Mouse (Mus musculus): ENCODE data around the gene Sqstm1. TPM values are rescaled to one million over a fixed set of nuclear protein-coding genes. Genes with fewer than 3 reads are reported as not detected.

The Sqstm1 gene
- polyA plus RNA-seq, 1 experiment from 2014 or later = 394 TPM

DNA sequence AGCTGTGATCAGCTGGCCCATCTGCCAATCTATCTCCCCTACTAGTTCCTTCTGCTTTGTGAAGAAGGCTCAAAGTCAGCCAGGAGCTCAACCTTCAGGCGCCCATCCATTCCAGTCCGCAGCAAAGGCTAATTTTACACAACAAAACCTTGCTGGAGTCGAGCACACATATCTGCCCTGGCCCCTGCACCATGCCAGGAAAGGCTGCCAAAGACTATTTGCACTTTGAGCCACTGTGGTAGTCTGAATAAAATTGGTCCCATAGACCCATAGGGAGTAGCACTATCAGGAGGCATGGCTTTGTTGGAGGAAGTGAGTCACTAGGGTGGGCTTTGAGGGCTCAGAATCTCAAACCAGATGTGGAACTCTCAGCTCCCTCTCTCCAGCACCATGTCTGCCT is 5.2 kb downstream of the Sqstm1 start:
- Histone ChIP-seq H3K36me3 (ENCODE audit: control insufficient read depth, insufficient read depth, low read length) (peaks cover 55% of the 10 kb centered on the region), H3K9ac (ENCODE audit: low read depth, low read length) (no peak overlapping the region)

GRCm38 (mm10) chr11:50203302-50203827 is 7.3 kb downstream of the Sqstm1 start:
- Histone ChIP-seq H3K9me3 (replicated peaks; ENCODE audit: control insufficient read depth, low read length, poor library complexity, severe bottlenecking) (no peaks in the 10 kb centered on the region), H3K36me3 (ENCODE audit: control insufficient read depth, insufficient read depth, low read length) (peaks cover 69% of the 10 kb centered on the region), H3K9ac (ENCODE audit: low read depth, low read length) (no peak overlapping the region), H3K27me3 (ENCODE audit: control insufficient read depth, insufficient read depth, low read depth, low read length) (no peaks in the 10 kb centered on the region), H3K4me1 (ENCODE audit: control insufficient read depth, insufficient read depth, low read length) (peaks cover under 1% of the 10 kb centered on the region), H3K4me2 (ENCODE audit: low read length) (no peak overlapping the region), H3K4me3 (ENCODE audit: low read depth, low read length) (no peak overlapping the region), H3K27ac (ENCODE audit: low read length) (no peak overlapping the region)
- 96% methylated on average over 9 of the region's 9 CpGs for WGBS
- no peak for ATAC-seq

More for the DNA sequence above, 5.2 kb downstream of the Sqstm1 start:
- Histone ChIP-seq H3K4me2 (ENCODE audit: low read length) (no peak overlapping the region), H3K4me1 (ENCODE audit: control insufficient read depth, insufficient read depth, low read length) (peaks cover 11% of the 10 kb centered on the region), H3K27me3 (ENCODE audit: control insufficient read depth, insufficient read depth, low read depth, low read length) (no peaks in the 10 kb centered on the region), H3K9me3 (replicated peaks; ENCODE audit: control insufficient read depth, low read length, poor library complexity, severe bottlenecking) (no peaks in the 10 kb centered on the region), H3K4me3 (ENCODE audit: low read depth, low read length) (no peak overlapping the region), H3K27ac (ENCODE audit: low read length) (no peak overlapping the region)
- WGBS = 92% methylated on average over 3 of the region's 3 CpGs
- ATAC-seq = no peak

GRCm38 (mm10) chr11:50201590-50201989 is 9.0 kb downstream of the Sqstm1 start:
- H3K9me3 ChIP-seq (replicated peaks; ENCODE audit: control insufficient read depth, low read length, poor library complexity, severe bottlenecking) = no peaks in the 10 kb centered on the region
- no peaks in the 10 kb centered on the region for H3K27me3 ChIP-seq (ENCODE audit: control insufficient read depth, insufficient read depth, low read depth, low read length)
- no peak overlapping the region for H3K4me2 ChIP-seq (ENCODE audit: low read length)
- H3K36me3 ChIP-seq (ENCODE audit: control insufficient read depth, insufficient read depth, low read length) = peaks cover 74% of the 10 kb centered on the region
- 95% methylated on average over 3 of the region's 3 CpGs for WGBS
- no peak overlapping the region for H3K27ac ChIP-seq (ENCODE audit: low read length)
- H3K4me3 ChIP-seq (ENCODE audit: low read depth, low read length) = no peak overlapping the region
- ATAC-seq = no peak
- H3K9ac ChIP-seq (ENCODE audit: low read depth, low read length) = no peak overlapping the region
- H3K4me1 ChIP-seq (ENCODE audit: control insufficient read depth, insufficient read depth, low read length) = no peaks in the 10 kb centered on the region

GRCm38 (mm10) chr11:50200613-50201012 is 10.0 kb downstream of the Sqstm1 start:
- no peak for ATAC-seq
- 80% methylated on average over 8 of the region's 8 CpGs for WGBS
- Histone ChIP-seq H3K27me3 (ENCODE audit: control insufficient read depth, insufficient read depth, low read depth, low read length) (no peaks in the 10 kb centered on the region), H3K4me2 (ENCODE audit: low read length) (no peak overlapping the region), H3K4me3 (ENCODE audit: low read depth, low read length) (no peak overlapping the region), H3K27ac (ENCODE audit: low read length) (no peak overlapping the region), H3K9me3 (replicated peaks; ENCODE audit: control insufficient read depth, low read length, poor library complexity, severe bottlenecking) (no peaks in the 10 kb centered on the region), H3K36me3 (ENCODE audit: control insufficient read depth, insufficient read depth, low read length) (peaks cover 70% of the 10 kb centered on the region), H3K9ac (ENCODE audit: low read depth, low read length) (no peak overlapping the region), H3K4me1 (ENCODE audit: control insufficient read depth, insufficient read depth, low read length) (no peaks in the 10 kb centered on the region)

GRCm38 (mm10) chr11:50198916-50199315 is 11.7 kb downstream of the Sqstm1 start:
- Histone ChIP-seq H3K4me3 (ENCODE audit: low read depth, low read length) (no peak overlapping the region), H3K9me3 (replicated peaks; ENCODE audit: control insufficient read depth, low read length, poor library complexity, severe bottlenecking) (no peaks in the 10 kb centered on the region), H3K36me3 (ENCODE audit: control insufficient read depth, insufficient read depth, low read length) (peaks cover 55% of the 10 kb centered on the region), H3K9ac (ENCODE audit: low read depth, low read length) (no peak overlapping the region), H3K27ac (ENCODE audit: low read length) (no peak overlapping the region), H3K4me1 (ENCODE audit: control insufficient read depth, insufficient read depth, low read length) (no peaks in the 10 kb centered on the region), H3K27me3 (ENCODE audit: control insufficient read depth, insufficient read depth, low read depth, low read length) (no peaks in the 10 kb centered on the region), H3K4me2 (ENCODE audit: low read length) (no peak overlapping the region)
- WGBS = 92% methylated on average over 2 of the region's 2 CpGs
- ATAC-seq = no peak

DNA sequence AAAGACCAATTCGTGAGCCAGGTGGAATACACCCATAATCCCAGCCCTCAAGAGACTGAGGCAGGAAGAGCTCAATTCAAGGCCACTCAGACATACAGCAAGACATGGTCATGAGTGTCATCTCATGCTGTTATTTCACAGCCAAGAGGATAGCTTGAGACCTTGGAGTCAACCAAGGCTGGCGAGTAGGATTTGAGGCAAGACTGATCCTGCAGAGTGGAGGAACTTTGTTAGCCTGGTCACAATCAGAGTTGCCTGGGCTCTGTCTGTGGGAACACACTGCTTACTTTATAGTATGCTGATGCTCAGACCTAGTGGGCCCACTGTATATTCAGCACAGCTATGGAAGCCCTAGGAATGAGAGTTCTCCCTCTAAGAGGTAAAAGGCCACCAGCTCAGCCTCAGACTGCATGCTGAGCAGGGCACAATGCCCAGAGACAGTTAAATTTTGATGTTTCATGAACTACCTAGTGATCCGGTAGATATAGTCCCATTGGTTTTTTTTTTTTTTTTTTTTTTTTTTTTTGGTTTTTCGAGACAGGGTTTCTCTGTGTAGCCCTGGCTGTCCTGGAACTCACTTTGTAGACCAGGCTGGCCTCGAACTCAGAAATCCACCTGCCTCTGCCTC is 12.3 kb downstream of the Sqstm1 start:
- Histone ChIP-seq H3K4me1 (ENCODE audit: control insufficient read depth, insufficient read depth, low read length) (no peaks in the 10 kb centered on the region), H3K4me2 (ENCODE audit: low read length) (no peak overlapping the region), H3K27ac (ENCODE audit: low read length) (no peak overlapping the region), H3K9ac (ENCODE audit: low read depth, low read length) (no peak overlapping the region), H3K9me3 (replicated peaks; ENCODE audit: control insufficient read depth, low read length, poor library complexity, severe bottlenecking) (no peaks in the 10 kb centered on the region), H3K4me3 (ENCODE audit: low read depth, low read length) (no peak overlapping the region), H3K27me3 (ENCODE audit: control insufficient read depth, insufficient read depth, low read depth, low read length) (no peaks in the 10 kb centered on the region), H3K36me3 (ENCODE audit: control insufficient read depth, insufficient read depth, low read length) (peaks cover 53% of the 10 kb centered on the region)
- no peak for ATAC-seq
- 80% methylated on average over 3 of the region's 5 CpGs for WGBS

- H3K9me3 ChIP-seq (replicated peaks; ENCODE audit: control insufficient read depth, low read length, poor library complexity, severe bottlenecking) = no peaks in the 10 kb centered on the region
- 97% methylated on average over 4 of the region's 4 CpGs for WGBS
- no peak overlapping the region for H3K27ac ChIP-seq (ENCODE audit: low read length)
- H3K9ac ChIP-seq (ENCODE audit: low read depth, low read length) = no peak overlapping the region
- no peak overlapping the region for H3K4me3 ChIP-seq (ENCODE audit: low read depth, low read length)
- H3K36me3 ChIP-seq (ENCODE audit: control insufficient read depth, insufficient read depth, low read length) = peaks cover 49% of the 10 kb centered on the region
- H3K4me2 ChIP-seq (ENCODE audit: low read length) = no peak overlapping the region
- H3K27me3 ChIP-seq (ENCODE audit: control insufficient read depth, insufficient read depth, low read depth, low read length) = no peaks in the 10 kb centered on the region
- H3K4me1 ChIP-seq (ENCODE audit: control insufficient read depth, insufficient read depth, low read length) = no peaks in the 10 kb centered on the region
- ATAC-seq = no peak
These were observed 13.1 kb downstream of the Sqstm1 start for GRCm38 (mm10) chr11:50197500-50197899.

GRCm38 (mm10) chr11:50194793-50195192 is 15.8 kb downstream of the Sqstm1 start:
- Histone ChIP-seq H3K9me3 (replicated peaks; ENCODE audit: control insufficient read depth, low read length, poor library complexity, severe bottlenecking) (no peaks in the 10 kb centered on the region), H3K27ac (ENCODE audit: low read length) (no peak overlapping the region), H3K27me3 (ENCODE audit: control insufficient read depth, insufficient read depth, low read depth, low read length) (no peaks in the 10 kb centered on the region), H3K4me3 (ENCODE audit: low read depth, low read length) (no peak overlapping the region), H3K9ac (ENCODE audit: low read depth, low read length) (no peak overlapping the region), H3K4me1 (ENCODE audit: control insufficient read depth, insufficient read depth, low read length) (no peaks in the 10 kb centered on the region), H3K4me2 (ENCODE audit: low read length) (no peak overlapping the region), H3K36me3 (ENCODE audit: control insufficient read depth, insufficient read depth, low read length) (peaks cover 23% of the 10 kb centered on the region)
- ATAC-seq = no peak
- WGBS = 89% methylated on average over 4 of the region's 4 CpGs

DNA sequence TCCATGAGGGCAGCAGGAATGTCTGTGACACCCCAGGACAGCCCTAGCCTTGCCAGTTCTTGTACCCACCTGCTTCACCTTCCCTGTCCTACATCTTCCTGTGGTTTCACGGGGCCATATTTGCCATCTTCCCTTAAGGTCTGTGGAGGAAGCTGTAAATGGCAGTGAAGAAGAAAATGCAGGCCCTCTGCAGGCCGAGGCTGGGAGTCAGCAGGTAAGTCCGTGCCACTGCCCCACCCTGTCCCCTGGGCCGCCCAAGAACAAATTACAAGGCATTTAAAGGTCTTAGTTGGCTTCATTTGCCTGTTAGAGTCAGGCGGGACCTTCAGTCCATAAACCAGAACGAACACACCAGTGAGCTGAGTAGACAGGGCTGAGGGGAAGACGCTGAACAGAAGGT is 16.6 kb downstream of the Sqstm1 start:
- Histone ChIP-seq H3K27me3 (ENCODE audit: control insufficient read depth, insufficient read depth, low read depth, low read length) (no peaks in the 10 kb centered on the region), H3K9me3 (replicated peaks; ENCODE audit: control insufficient read depth, low read length, poor library complexity, severe bottlenecking) (no peaks in the 10 kb centered on the region), H3K9ac (ENCODE audit: low read depth, low read length) (no peak overlapping the region), H3K4me2 (ENCODE audit: low read length) (no peak overlapping the region), H3K4me1 (ENCODE audit: control insufficient read depth, insufficient read depth, low read length) (no peaks in the 10 kb centered on the region), H3K36me3 (ENCODE audit: control insufficient read depth, insufficient read depth, low read length) (peaks cover 19% of the 10 kb centered on the region), H3K27ac (ENCODE audit: low read length) (no peak overlapping the region), H3K4me3 (ENCODE audit: low read depth, low read length) (no peak overlapping the region)
- ATAC-seq = no peak
- WGBS = 83% methylated on average over 7 of the region's 7 CpGs
